Comparison of ENCODE assay signal across 9 mouse cellular contexts in the genomic region with DNA sequence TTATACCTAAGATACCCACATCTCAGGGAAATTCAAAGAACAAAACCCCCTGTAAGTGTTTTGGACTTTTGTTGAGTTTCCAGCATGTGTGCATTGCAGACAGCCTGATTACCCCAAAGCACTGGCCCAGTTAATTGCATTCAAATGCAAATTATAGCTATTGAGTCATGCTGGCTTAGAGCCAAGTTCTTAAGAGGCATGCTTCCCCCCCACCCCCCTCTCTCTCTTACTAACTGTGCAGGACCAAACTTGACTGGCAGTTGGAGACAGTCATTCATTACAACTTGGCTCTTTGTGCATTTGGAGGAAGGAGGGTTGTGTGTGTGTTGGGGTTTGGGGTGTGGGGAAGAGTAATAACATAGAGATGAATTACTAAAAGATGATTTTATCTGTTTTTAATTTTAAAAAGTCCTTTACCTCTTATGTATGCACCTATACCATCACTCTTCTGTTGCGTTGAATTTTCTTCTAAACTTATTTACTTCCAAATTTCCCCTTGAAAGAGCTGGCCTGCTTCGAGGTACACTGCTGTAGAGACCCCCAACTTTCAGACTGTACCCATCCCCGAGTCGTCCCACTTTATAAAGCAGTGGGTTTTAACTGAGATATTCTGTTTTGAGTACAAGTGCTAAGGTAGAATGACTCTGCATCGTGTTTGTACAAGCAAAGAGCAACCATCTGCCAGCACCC. TPM values are rescaled to one million over a fixed set of nuclear protein-coding genes. Genes with fewer than 3 reads are reported as not detected.
DNase-seq lines count a peak whose midpoint lies in the region; ATAC-seq lines count a peak whose summit lies in the region.
"Had no signal": no experiment of that assay in that cellular context is flagged by ENCODE, and none has a peak within 500 bp of the region (broad histone marks: within the 10 kb centered on the region; RNA-seq: fewer than 3 reads in every experiment).

No protein-coding gene starts in this region.

- peak; percentile 95 for ATAC-seq in forebrain, embryonic 13.5 days
- ATAC-seq in granulocyte monocyte progenitor cell, adult 5-6 weeks (replicated peaks; ENCODE audit: poor library complexity, severe bottlenecking): no peak

- H3K4me1 ChIP-seq in forebrain, embryonic 13.5 days: peaks cover 55% of the 10 kb centered on the region
- peaks cover 75% of the 10 kb centered on the region for H3K4me1 ChIP-seq in midbrain, embryonic 10.5 days
- H3K4me1 ChIP-seq: limb, embryonic 15.5 days had no signal

- H3K36me3 ChIP-seq in forebrain, embryonic 13.5 days (ENCODE audit: poor library complexity, severe bottlenecking): no peaks in the 10 kb centered on the region
- no peaks in the 10 kb centered on the region for H3K36me3 ChIP-seq in midbrain, embryonic 10.5 days
- H3K36me3 ChIP-seq: limb, embryonic 15.5 days had no signal

- no peak overlapping the region for H3K4me3 ChIP-seq in forebrain, embryonic 13.5 days
- no peak overlapping the region for H3K4me3 ChIP-seq in midbrain, embryonic 10.5 days
- H3K4me3 ChIP-seq: limb, embryonic 15.5 days had no signal

- peak; percentile 92 for DNase-seq in ES-CJ7 (ENCODE audit: low read depth, low spot score)
- DNase-seq in Muller cell, postnatal 12 days (ENCODE audit: inconsistent ontology term): peak; percentile 95
- peak; percentile 60 for DNase-seq in midbrain, embryonic 10.5 days (ENCODE audit: low spot score)
- no peak for DNase-seq in B cell, adult 2 months
- no peak for DNase-seq in cerebellum, postnatal 4 days (ENCODE audit: low spot score in 2 of 2)
- DNase-seq: heart, postnatal 10 days had no signal

- 13% methylated on average over 5 of the region's 5 CpGs for WGBS in forebrain, embryonic 13.5 days
- 54% methylated on average over 5 of the region's 5 CpGs for WGBS in midbrain, embryonic 10.5 days

- no peak overlapping the region for H3K9ac ChIP-seq in forebrain, embryonic 13.5 days
- H3K9ac ChIP-seq: limb, embryonic 15.5 days had no signal

- peak overlapping the region; percentile 73 for H3K27ac ChIP-seq in forebrain, embryonic 13.5 days
- peak overlapping the region; percentile 88 for H3K27ac ChIP-seq in midbrain, embryonic 10.5 days (replicated peaks)
- H3K27ac ChIP-seq: limb, embryonic 15.5 days had no signal

- peaks cover 10% of the 10 kb centered on the region; the same call in 1 of the 2 replicates for H3K9me3 ChIP-seq in forebrain, embryonic 13.5 days (replicated peaks)
- peaks cover 6% of the 10 kb centered on the region; the same call in 1 of the 2 replicates for H3K9me3 ChIP-seq in midbrain, embryonic 10.5 days (replicated peaks)
- H3K9me3 ChIP-seq: limb, embryonic 15.5 days had no signal

- no peak overlapping the region for H3K4me2 ChIP-seq in forebrain, embryonic 13.5 days
- H3K4me2 ChIP-seq: limb, embryonic 15.5 days had no signal

- no peaks in the 10 kb centered on the region for H3K27me3 ChIP-seq in forebrain, embryonic 13.5 days
- no peaks in the 10 kb centered on the region for H3K27me3 ChIP-seq in midbrain, embryonic 10.5 days (ENCODE audit: low read depth, poor library complexity, severe bottlenecking)
- H3K27me3 ChIP-seq: limb, embryonic 15.5 days had no signal

RNA-seq across cellular contexts. Expression of gene Kif21a, which starts 6.6 kb away (rescaled TPM):
- 54.9 and 56.4 TPM in 2 replicates for polyA plus RNA-seq in forebrain, embryonic 13.5 days (2015; fragmentation: Nextera tagmentation; extraction: Ambion mirVana)
- 42.5 and 50.1 TPM in 2 replicates for polyA plus RNA-seq in midbrain, embryonic 10.5 days (2016; fragmentation: Nextera tagmentation; extraction: Ambion mirVana)
- 0.09 and 0.38 TPM in 2 replicates for total RNA-seq in granulocyte monocyte progenitor cell, adult 5-6 weeks (2014; fragmentation: Nextera tagmentation)
- 0.09 and 0.41 TPM in 2 replicates for total RNA-seq in granulocyte monocyte progenitor cell, adult 5-6 weeks (2017)

Comparison
In these comparisons a context has a peak if more than half of its experiments do, and no peak if none do; other contexts are left out.
1. DNase-seq: peak in ES-CJ7 (single experiment), Muller cell, postnatal 12 days (single experiment) and midbrain, embryonic 10.5 days (single experiment); none in B cell, adult 2 months (0 of 2) and cerebellum, postnatal 4 days (0 of 2).